Mouse (Mus musculus): ENCODE results near the gene Farp1. TPM values are rescaled to one million over a fixed set of nuclear protein-coding genes. Genes with fewer than 3 reads are reported as not detected.

Gene Farp1
- polyA plus RNA-seq, 1 experiment, result 44.4 TPM

DNA sequence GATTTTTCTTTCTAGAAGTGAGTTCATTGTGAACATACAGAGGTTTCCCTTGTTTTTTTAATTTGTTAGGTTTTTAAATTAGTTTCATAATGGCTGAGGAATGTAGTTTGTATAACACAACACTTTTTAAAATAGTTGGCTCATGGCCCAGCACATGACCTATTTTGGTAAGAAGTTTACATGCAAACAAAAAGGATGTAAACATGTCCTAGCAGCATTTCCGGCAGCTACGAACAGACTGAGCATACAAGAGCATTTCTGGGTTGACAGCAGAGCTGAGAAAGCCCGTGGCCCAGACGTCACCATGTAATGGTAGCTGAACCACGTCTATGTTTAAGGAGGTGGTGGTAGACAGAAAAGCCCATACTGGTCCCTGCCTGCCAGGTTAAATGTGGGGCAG lies 180.8 kb downstream of the Farp1 start:
- no peak for TF ChIP-seq POLR2A (IDR thresholded peaks at IDR 0.05; ENCODE audit: borderline replicate concordance, insufficient read depth, low read length)
- no peak for TF ChIP-seq CTCF (IDR thresholded peaks at IDR 0.05; ENCODE audit: borderline replicate concordance, insufficient read depth, low read depth, low read length)
- Histone ChIP-seq H3K27ac (ENCODE audit: insufficient read depth, low read length) (no peak overlapping the region), H3K27me3 (ENCODE audit: control insufficient read depth, insufficient read depth, low read length) (no peaks in the 10 kb centered on the region), H3K4me1 (ENCODE audit: control insufficient read depth, insufficient read depth, low read length) (peaks cover 13% of the 10 kb centered on the region), H3K4me3 (replicated peaks; ENCODE audit: insufficient read depth, low read depth, low read length) (no peak overlapping the region)
- DNase-seq, result no peak
- 86% methylated on average over 5 of the region's 5 CpGs for WGBS

DNA sequence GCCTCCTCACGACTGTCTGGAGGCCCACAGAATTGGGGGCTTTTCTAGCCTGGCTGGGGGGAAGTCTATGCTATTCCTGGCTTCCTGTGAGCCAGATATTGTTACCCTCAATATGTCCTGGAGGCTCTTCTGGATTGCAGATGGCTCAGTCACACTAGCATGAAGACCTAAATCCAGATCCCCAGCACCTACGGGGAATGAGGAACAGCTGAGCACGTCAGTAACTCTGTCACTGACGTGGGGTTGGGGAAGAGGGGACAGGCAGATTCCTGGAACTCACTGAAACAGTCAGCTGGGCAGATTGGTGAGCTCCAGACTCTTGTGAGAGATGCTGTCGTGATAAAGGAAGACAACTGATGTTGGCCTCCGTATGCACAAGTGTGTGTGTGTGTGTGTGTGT lies 181.7 kb downstream of the Farp1 start:
- DNase-seq, result no peak
- no peak for TF ChIP-seq CTCF (IDR thresholded peaks at IDR 0.05; ENCODE audit: borderline replicate concordance, insufficient read depth, low read depth, low read length)
- no peak for TF ChIP-seq POLR2A (IDR thresholded peaks at IDR 0.05; ENCODE audit: borderline replicate concordance, insufficient read depth, low read length)
- Histone ChIP-seq H3K27me3 (ENCODE audit: control insufficient read depth, insufficient read depth, low read length) (no peaks in the 10 kb centered on the region), H3K27ac (ENCODE audit: insufficient read depth, low read length) (no peak overlapping the region), H3K4me3 (replicated peaks; ENCODE audit: insufficient read depth, low read depth, low read length) (no peak overlapping the region), H3K4me1 (ENCODE audit: control insufficient read depth, insufficient read depth, low read length) (peaks cover 13% of the 10 kb centered on the region)
- 80% methylated on average over 6 of the region's 6 CpGs for WGBS

GRCm38 (mm10) chr14:121218620-121219019 lies 183.6 kb downstream of the Farp1 start:
- no peaks in the 10 kb centered on the region for H3K27me3 ChIP-seq (ENCODE audit: control insufficient read depth, insufficient read depth, low read length)
- peaks cover 5% of the 10 kb centered on the region for H3K4me1 ChIP-seq (ENCODE audit: control insufficient read depth, insufficient read depth, low read length)
- DNase-seq, result peak in 1 of 2 experiments; percentile 24
- H3K4me3 ChIP-seq (replicated peaks; ENCODE audit: insufficient read depth, low read depth, low read length), result no peak overlapping the region
- WGBS, result 86% methylated on average over 7 of the region's 7 CpGs
- TF ChIP-seq CTCF (IDR thresholded peaks at IDR 0.05; ENCODE audit: borderline replicate concordance, insufficient read depth, low read depth, low read length) (no peak; the same call in 1 of the 2 replicates), POLR2A (IDR thresholded peaks at IDR 0.05; ENCODE audit: borderline replicate concordance, insufficient read depth, low read length) (no peak)
- no peak overlapping the region for H3K27ac ChIP-seq (ENCODE audit: insufficient read depth, low read length)

GRCm38 (mm10) chr14:121219226-121220039 lies 184.4 kb downstream of the Farp1 start:
- DNase-seq, result no peak
- Histone ChIP-seq H3K27me3 (ENCODE audit: control insufficient read depth, insufficient read depth, low read length) (no peaks in the 10 kb centered on the region), H3K4me3 (replicated peaks; ENCODE audit: insufficient read depth, low read depth, low read length) (no peak overlapping the region), H3K27ac (ENCODE audit: insufficient read depth, low read length) (no peak overlapping the region), H3K4me1 (ENCODE audit: control insufficient read depth, insufficient read depth, low read length) (peaks cover 4% of the 10 kb centered on the region; the same call in 1 of the 2 replicates)
- TF ChIP-seq CTCF (IDR thresholded peaks at IDR 0.05; ENCODE audit: borderline replicate concordance, insufficient read depth, low read depth, low read length), result no peak
- no peak for TF ChIP-seq POLR2A (IDR thresholded peaks at IDR 0.05; ENCODE audit: borderline replicate concordance, insufficient read depth, low read length)
- WGBS, result 96% methylated on average over 10 of the region's 10 CpGs

- DNase-seq, result no peak
- 97% methylated on average over 1 of the region's 1 CpGs for WGBS
- Histone ChIP-seq H3K4me1 (ENCODE audit: control insufficient read depth, insufficient read depth, low read length) (peaks cover 3% of the 10 kb centered on the region; the same call in 1 of the 2 replicates), H3K27me3 (ENCODE audit: control insufficient read depth, insufficient read depth, low read length) (no peaks in the 10 kb centered on the region), H3K27ac (ENCODE audit: insufficient read depth, low read length) (no peak overlapping the region), H3K4me3 (replicated peaks; ENCODE audit: insufficient read depth, low read depth, low read length) (no peak overlapping the region)
- TF ChIP-seq CTCF (IDR thresholded peaks at IDR 0.05; ENCODE audit: borderline replicate concordance, insufficient read depth, low read depth, low read length) (no peak), POLR2A (IDR thresholded peaks at IDR 0.05; ENCODE audit: borderline replicate concordance, insufficient read depth, low read length) (no peak)
Measured at GRCm38 (mm10) chr14:121220040-121220322, 185.0 kb downstream of the Farp1 start.

GRCm38 (mm10) chr14:121220723-121221122 lies 185.7 kb downstream of the Farp1 start:
- Histone ChIP-seq H3K27me3 (ENCODE audit: control insufficient read depth, insufficient read depth, low read length) (no peaks in the 10 kb centered on the region), H3K4me1 (ENCODE audit: control insufficient read depth, insufficient read depth, low read length) (no peaks in the 10 kb centered on the region)
- 34% methylated on average over 5 of the region's 5 CpGs for WGBS

GRCm38 (mm10) chr14:121225804-121226203 lies 190.8 kb downstream of the Farp1 start:
- H3K27ac ChIP-seq (ENCODE audit: insufficient read depth, low read length), result no peak overlapping the region
- 85% methylated on average over 11 of the region's 11 CpGs for WGBS
- H3K4me1 ChIP-seq (ENCODE audit: control insufficient read depth, insufficient read depth, low read length), result no peaks in the 10 kb centered on the region
- no peak for DNase-seq
- TF ChIP-seq CTCF (IDR thresholded peaks at IDR 0.05; ENCODE audit: borderline replicate concordance, insufficient read depth, low read depth, low read length), result no peak
- no peak for TF ChIP-seq POLR2A (IDR thresholded peaks at IDR 0.05; ENCODE audit: borderline replicate concordance, insufficient read depth, low read length)
- H3K27me3 ChIP-seq (ENCODE audit: control insufficient read depth, insufficient read depth, low read length), result no peaks in the 10 kb centered on the region
- H3K4me3 ChIP-seq (replicated peaks; ENCODE audit: insufficient read depth, low read depth, low read length), result no peak overlapping the region

More at GRCm38 (mm10) chr14:121220723-121221122, 185.7 kb downstream of the Farp1 start:
- Histone ChIP-seq H3K27ac (ENCODE audit: insufficient read depth, low read length) (no peak overlapping the region), H3K4me3 (replicated peaks; ENCODE audit: insufficient read depth, low read depth, low read length) (no peak overlapping the region)
- TF ChIP-seq CTCF (IDR thresholded peaks at IDR 0.05; ENCODE audit: borderline replicate concordance, insufficient read depth, low read depth, low read length) (peak; percentile 76), POLR2A (IDR thresholded peaks at IDR 0.05; ENCODE audit: borderline replicate concordance, insufficient read depth, low read length) (no peak)
- DNase-seq, result peak; percentile 73 to 74
